Mouse (Mus musculus): ENCODE results near the gene Man1a2.

- TF ChIP-seq CTCF (conservative IDR thresholded peaks at IDR 0.05; ENCODE audit: low read length) (no peak), POU5F1 (IDR thresholded peaks at IDR 0.05; ENCODE audit: borderline replicate concordance, low read length) (no peak), NANOG (IDR thresholded peaks at IDR 0.05; ENCODE audit: borderline replicate concordance, low read length) (no peak)
These were observed 151.9 kb downstream of the Man1a2 start for GRCm38 (mm10) chr3:100533429-100533828.
